Mouse (Mus musculus): ENCODE results near the gene Lemd1. TPM values are rescaled to one million over a fixed set of nuclear protein-coding genes. Genes with fewer than 3 reads are reported as not detected.

The Lemd1 gene
- polyA plus RNA-seq, 1 experiment from 2014 or later, result not detected

DNA sequence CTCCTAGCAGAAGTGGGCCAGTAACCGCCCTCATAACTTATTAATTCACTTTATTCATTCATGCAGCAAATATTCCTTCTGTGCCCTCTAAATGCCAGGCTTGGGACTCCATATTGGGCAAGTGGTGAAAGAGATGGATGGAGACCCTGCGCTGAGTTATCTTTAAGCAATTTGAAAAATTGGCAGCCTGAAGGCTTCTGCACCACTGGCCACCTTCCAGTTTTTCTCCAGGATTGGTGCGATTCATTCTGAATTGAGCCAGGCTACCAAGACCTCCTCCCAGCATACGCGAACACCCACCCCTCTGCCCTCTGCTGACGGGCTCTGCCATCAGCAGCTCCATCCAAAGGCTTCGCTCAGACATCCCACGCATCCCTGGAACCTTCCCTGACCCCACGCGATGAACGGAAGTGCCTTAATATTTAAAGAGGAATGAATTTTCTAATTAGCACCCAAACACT, 96.8 kb downstream of the Lemd1 start:
- H3K36me3 ChIP-seq (ENCODE audit: control insufficient read depth, insufficient read depth, low read length), result no peaks in the 10 kb centered on the region
- H3K9ac ChIP-seq (ENCODE audit: low read depth, low read length), result no peak overlapping the region
- peaks cover 12% of the 10 kb centered on the region for H3K4me1 ChIP-seq (ENCODE audit: control insufficient read depth, insufficient read depth, low read length)
- no peak overlapping the region for H3K4me2 ChIP-seq (ENCODE audit: low read depth, low read length)
- H3K27me3 ChIP-seq (replicated peaks; ENCODE audit: control insufficient read depth, insufficient read depth, low read length), result no peaks in the 10 kb centered on the region
- H3K9me3 ChIP-seq (ENCODE audit: control insufficient read depth, low read length), result no peaks in the 10 kb centered on the region
- no peak overlapping the region for H3K27ac ChIP-seq (ENCODE audit: low read length)
- WGBS, result 25% methylated on average over 11 of the region's 11 CpGs
- no peak for ATAC-seq
- no peak overlapping the region for H3K4me3 ChIP-seq (ENCODE audit: low read length)

DNA sequence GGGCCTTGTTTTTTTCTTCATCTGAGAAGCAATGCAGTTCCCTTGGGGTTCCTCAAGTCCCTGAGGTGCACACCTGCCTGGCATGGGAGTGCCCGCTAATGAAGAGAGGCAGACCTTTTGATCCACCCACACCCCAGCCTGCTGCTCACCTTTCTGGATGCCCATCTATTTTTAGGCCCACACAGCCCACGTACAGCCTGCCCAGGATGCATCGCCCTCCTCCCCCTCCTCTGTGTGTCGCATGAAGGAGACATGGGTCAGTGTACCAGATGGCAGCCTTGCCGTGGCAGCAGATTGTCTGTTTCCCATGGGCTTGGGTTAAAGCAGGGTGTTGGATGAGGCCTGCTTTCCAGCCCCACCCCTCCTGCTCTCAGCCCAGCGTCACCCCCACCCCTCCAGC, 98.7 kb downstream of the Lemd1 start:
- Histone ChIP-seq H3K4me1 (ENCODE audit: control insufficient read depth, insufficient read depth, low read length) (peaks cover 12% of the 10 kb centered on the region), H3K9me3 (ENCODE audit: control insufficient read depth, low read length) (no peaks in the 10 kb centered on the region), H3K36me3 (ENCODE audit: control insufficient read depth, insufficient read depth, low read length) (no peaks in the 10 kb centered on the region), H3K9ac (ENCODE audit: low read depth, low read length) (no peak overlapping the region), H3K27me3 (replicated peaks; ENCODE audit: control insufficient read depth, insufficient read depth, low read length) (no peaks in the 10 kb centered on the region), H3K4me3 (ENCODE audit: low read length) (no peak overlapping the region), H3K4me2 (ENCODE audit: low read depth, low read length) (no peak overlapping the region), H3K27ac (ENCODE audit: low read length) (no peak overlapping the region)
- 69% methylated on average over 6 of the region's 6 CpGs for WGBS
- no peak for ATAC-seq

DNA sequence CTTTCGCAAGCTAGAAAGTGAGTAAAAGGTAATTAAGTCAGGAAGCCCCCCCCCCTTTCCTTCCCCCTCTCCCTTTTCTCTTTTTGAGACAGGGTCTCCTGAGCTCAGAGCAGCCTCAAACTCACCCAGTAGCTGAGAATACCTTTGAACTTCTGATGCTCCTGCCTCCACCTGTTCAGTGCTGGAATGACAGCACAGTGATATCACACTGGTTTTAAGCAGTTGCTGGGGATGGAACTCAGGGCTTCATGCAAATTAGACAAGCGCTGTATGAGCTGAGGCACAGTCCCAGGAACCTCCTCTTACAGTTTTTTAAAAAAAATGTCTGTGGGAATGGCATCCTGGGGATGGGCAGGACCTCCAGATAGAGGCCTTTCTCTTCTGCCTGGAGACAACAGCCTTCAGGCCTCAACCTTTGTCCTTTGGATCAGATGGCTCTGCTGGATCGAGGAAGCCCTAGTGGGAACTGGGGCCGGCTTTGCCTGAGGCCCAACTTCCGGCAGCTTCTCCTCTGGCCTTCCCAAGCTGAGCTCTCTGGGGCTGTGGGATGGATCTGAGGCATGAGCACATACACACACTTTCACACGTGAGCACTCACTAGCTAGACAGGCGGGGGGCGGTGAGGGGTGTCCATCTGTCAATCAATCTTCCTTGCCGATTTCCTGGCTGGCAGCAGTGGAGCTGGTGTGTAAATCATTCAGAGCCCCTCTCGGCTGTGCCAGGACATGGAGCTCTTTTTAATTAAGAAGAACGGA, 99.9 kb downstream of the Lemd1 start:
- peak; percentile 30; the same call in 1 of the 2 replicates for ATAC-seq
- peaks cover 12% of the 10 kb centered on the region for H3K4me1 ChIP-seq (ENCODE audit: control insufficient read depth, insufficient read depth, low read length)
- H3K9me3 ChIP-seq (ENCODE audit: control insufficient read depth, low read length), result no peaks in the 10 kb centered on the region
- no peaks in the 10 kb centered on the region for H3K36me3 ChIP-seq (ENCODE audit: control insufficient read depth, insufficient read depth, low read length)
- no peak overlapping the region for H3K4me3 ChIP-seq (ENCODE audit: low read length)
- 52% methylated on average over 11 of the region's 11 CpGs for WGBS
- H3K27ac ChIP-seq (ENCODE audit: low read length), result no peak overlapping the region
- no peaks in the 10 kb centered on the region for H3K27me3 ChIP-seq (replicated peaks; ENCODE audit: control insufficient read depth, insufficient read depth, low read length)
- H3K4me2 ChIP-seq (ENCODE audit: low read depth, low read length), result no peak overlapping the region
- no peak overlapping the region for H3K9ac ChIP-seq (ENCODE audit: low read depth, low read length)

DNA sequence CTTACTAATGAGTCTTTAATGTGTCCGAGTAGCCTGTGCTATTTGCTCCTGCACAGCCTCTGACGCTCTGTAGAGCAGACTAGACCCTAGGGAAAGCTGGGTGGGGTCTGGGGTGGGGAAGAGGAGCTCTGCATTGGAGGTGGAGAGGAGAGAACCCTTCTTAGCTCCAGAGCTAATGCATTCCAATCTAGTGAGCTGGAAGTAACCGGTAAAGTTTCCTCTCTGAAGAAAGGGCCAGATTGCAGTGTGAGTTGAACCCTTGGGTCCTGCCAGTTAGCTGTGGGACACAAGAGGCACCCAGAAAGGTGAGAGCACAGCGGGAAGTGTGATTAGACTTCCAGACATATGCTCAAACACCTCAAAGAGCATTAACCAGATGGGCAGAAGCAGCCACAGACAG, 100.5 kb downstream of the Lemd1 start:
- ATAC-seq, result peak; percentile 44; the same call in 1 of the 2 replicates
- Histone ChIP-seq H3K4me3 (ENCODE audit: low read length) (no peak overlapping the region), H3K4me2 (ENCODE audit: low read depth, low read length) (no peak overlapping the region), H3K9ac (ENCODE audit: low read depth, low read length) (0 out of 2 replicates have a peak overlapping the region, but pooled peaks have one; percentile 4), H3K4me1 (ENCODE audit: control insufficient read depth, insufficient read depth, low read length) (peaks cover 12% of the 10 kb centered on the region), H3K27me3 (replicated peaks; ENCODE audit: control insufficient read depth, insufficient read depth, low read length) (no peaks in the 10 kb centered on the region), H3K36me3 (ENCODE audit: control insufficient read depth, insufficient read depth, low read length) (no peaks in the 10 kb centered on the region), H3K9me3 (ENCODE audit: control insufficient read depth, low read length) (no peaks in the 10 kb centered on the region), H3K27ac (ENCODE audit: low read length) (peak overlapping the region; percentile 52)
- 44% methylated on average over 4 of the region's 4 CpGs for WGBS

DNA sequence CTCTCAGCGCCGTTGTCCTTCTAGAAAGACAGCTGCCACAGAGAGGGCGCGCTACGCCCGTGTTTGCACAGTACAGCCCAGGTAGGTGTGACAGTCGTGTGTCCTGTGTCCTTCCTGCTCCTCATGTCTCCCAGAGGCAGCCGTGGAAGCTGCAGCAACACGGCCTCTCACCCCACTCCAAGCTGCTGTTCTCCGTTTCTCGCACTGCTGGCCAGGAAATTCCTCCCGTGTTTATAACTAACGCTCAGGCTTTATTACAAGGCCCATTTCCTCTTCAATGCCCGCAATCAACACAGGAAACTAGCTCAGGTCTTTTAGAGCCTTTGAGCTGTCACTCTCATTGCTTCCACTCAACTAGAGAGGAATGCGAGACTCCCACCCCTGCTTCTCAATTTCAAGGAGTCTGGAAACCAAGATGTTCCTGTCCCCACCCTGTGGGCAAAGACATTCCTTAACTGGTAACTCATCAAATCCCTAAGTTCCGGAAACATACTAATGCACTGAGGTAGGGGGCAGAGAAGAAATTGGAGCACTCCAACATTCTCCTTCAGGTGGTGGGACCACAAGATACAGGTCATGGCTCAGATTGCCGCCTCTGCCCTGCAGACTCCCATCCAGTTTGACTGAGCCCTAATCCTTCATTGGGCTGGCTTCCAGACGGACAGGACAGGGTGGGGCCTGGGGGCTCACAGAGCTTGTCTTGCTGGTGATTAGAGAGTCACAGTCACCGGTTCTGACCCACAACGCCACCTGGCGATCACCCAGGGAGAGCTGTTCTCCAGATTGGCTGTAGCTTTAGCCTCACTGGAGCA, 101.3 kb downstream of the Lemd1 start:
- no peak overlapping the region for H3K4me2 ChIP-seq (ENCODE audit: low read depth, low read length)
- ATAC-seq, result peak; percentile 49
- no peaks in the 10 kb centered on the region for H3K36me3 ChIP-seq (ENCODE audit: control insufficient read depth, insufficient read depth, low read length)
- no peak overlapping the region for H3K4me3 ChIP-seq (ENCODE audit: low read length)
- H3K9ac ChIP-seq (ENCODE audit: low read depth, low read length), result no peak overlapping the region
- no peaks in the 10 kb centered on the region for H3K27me3 ChIP-seq (replicated peaks; ENCODE audit: control insufficient read depth, insufficient read depth, low read length)
- WGBS, result 34% methylated on average over 21 of the region's 21 CpGs
- peaks cover 12% of the 10 kb centered on the region for H3K4me1 ChIP-seq (ENCODE audit: control insufficient read depth, insufficient read depth, low read length)
- H3K27ac ChIP-seq (ENCODE audit: low read length), result peak overlapping the region; percentile 52
- no peaks in the 10 kb centered on the region for H3K9me3 ChIP-seq (ENCODE audit: control insufficient read depth, low read length)

DNA sequence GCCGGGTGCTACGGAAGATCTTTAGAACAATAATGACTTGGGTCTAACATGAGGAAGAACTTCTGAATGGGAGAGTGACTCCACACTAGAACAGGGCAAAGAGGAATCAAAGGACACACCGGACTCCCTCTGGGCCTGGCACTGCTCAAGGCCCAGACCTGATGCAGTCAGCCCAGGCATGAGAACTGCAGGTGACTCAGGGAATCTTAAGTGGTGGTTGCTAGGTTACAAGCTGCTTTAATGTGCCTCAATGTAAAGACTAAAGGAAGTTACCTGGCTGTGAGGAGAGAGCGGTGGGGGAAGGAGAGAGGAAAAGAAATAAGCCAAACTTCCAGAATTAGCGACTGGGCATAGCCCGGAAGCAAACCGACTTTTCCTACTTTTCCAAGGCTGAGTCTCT, 104.3 kb downstream of the Lemd1 start:
- Histone ChIP-seq H3K4me2 (ENCODE audit: low read depth, low read length) (no peak overlapping the region), H3K27ac (ENCODE audit: low read length) (no peak overlapping the region), H3K4me3 (ENCODE audit: low read length) (no peak overlapping the region), H3K9ac (ENCODE audit: low read depth, low read length) (0 out of 2 replicates have a peak overlapping the region, but pooled peaks have one; percentile 11), H3K9me3 (ENCODE audit: control insufficient read depth, low read length) (no peaks in the 10 kb centered on the region), H3K4me1 (ENCODE audit: control insufficient read depth, insufficient read depth, low read length) (peaks cover 20% of the 10 kb centered on the region), H3K36me3 (ENCODE audit: control insufficient read depth, insufficient read depth, low read length) (no peaks in the 10 kb centered on the region), H3K27me3 (replicated peaks; ENCODE audit: control insufficient read depth, insufficient read depth, low read length) (peaks cover 14% of the 10 kb centered on the region)
- ATAC-seq, result no peak
- 75% methylated on average over 7 of the region's 7 CpGs for WGBS

DNA sequence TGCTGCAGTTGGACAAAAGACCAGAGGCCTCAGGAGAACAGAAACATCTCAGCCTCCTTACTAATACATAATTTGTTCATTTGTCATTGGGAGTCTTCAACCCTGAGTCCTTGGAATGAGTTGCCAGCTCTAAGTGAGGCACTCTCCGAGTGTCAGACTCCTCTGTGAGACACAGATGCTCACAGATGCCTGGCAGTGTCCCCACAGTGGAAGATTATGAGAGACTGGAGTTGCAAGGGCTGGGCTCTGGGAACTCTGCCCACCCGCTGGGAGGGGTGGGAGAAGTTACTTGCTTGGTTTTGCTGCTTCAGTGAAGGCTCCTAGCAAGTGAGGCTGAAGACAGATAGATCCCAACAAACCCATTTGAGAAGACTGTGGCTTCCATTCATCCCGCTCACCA, 104.8 kb downstream of the Lemd1 start:
- Histone ChIP-seq H3K4me1 (ENCODE audit: control insufficient read depth, insufficient read depth, low read length) (peaks cover 20% of the 10 kb centered on the region), H3K36me3 (ENCODE audit: control insufficient read depth, insufficient read depth, low read length) (no peaks in the 10 kb centered on the region), H3K9ac (ENCODE audit: low read depth, low read length) (0 out of 2 replicates have a peak overlapping the region, but pooled peaks have one; percentile 11), H3K9me3 (ENCODE audit: control insufficient read depth, low read length) (no peaks in the 10 kb centered on the region), H3K4me2 (ENCODE audit: low read depth, low read length) (no peak overlapping the region), H3K4me3 (ENCODE audit: low read length) (no peak overlapping the region), H3K27me3 (replicated peaks; ENCODE audit: control insufficient read depth, insufficient read depth, low read length) (peaks cover 14% of the 10 kb centered on the region), H3K27ac (ENCODE audit: low read length) (no peak overlapping the region)
- ATAC-seq, result no peak
- 77% methylated on average over 3 of the region's 3 CpGs for WGBS

DNA sequence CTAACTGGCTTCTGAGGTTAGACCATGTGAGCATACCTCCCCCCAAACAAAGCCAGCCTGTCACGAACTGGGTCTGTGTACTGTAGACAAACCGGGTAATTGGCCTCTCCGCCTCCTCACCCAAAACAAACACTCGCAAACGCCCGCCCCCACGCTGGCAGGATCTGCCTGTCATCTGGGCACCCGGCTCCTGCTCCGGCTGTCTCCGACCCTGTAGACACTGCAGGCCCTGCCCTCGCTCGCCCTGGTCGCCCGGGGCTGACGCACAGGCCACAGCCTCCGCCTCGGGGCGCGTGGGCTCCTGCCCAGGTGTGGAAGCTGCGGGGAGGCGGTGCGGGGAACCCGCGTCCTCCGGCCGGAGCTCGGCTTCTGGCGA, 107.2 kb downstream of the Lemd1 start, which contains the start of gene Klhdc8a:
Gene Klhdc8a, plus strand, starts transcription at position 202 of the 376 bp plus-strand sequence.
- Histone ChIP-seq H3K9ac (ENCODE audit: low read depth, low read length) (peak within 1 kb of the TSS; percentile 72), H3K27ac (ENCODE audit: low read length) (no peak within 1 kb of the TSS), H3K27me3 (replicated peaks; ENCODE audit: control insufficient read depth, insufficient read depth, low read length) (peaks cover 14% of the 10 kb centered on the region), H3K4me3 (ENCODE audit: low read length) (peak within 1 kb of the TSS; percentile 62), H3K9me3 (ENCODE audit: control insufficient read depth, low read length) (no peaks in the 10 kb centered on the region), H3K36me3 (ENCODE audit: control insufficient read depth, insufficient read depth, low read length) (no peaks in the 10 kb centered on the region), H3K4me1 (ENCODE audit: control insufficient read depth, insufficient read depth, low read length) (peaks cover 8% of the 10 kb centered on the region; the same call in 1 of the 2 replicates), H3K4me2 (ENCODE audit: low read depth, low read length) (peak within 1 kb of the TSS; percentile 99)
- 3% methylated on average over 28 of the region's 28 CpGs for WGBS
- peak; percentile 58 for ATAC-seq

DNA sequence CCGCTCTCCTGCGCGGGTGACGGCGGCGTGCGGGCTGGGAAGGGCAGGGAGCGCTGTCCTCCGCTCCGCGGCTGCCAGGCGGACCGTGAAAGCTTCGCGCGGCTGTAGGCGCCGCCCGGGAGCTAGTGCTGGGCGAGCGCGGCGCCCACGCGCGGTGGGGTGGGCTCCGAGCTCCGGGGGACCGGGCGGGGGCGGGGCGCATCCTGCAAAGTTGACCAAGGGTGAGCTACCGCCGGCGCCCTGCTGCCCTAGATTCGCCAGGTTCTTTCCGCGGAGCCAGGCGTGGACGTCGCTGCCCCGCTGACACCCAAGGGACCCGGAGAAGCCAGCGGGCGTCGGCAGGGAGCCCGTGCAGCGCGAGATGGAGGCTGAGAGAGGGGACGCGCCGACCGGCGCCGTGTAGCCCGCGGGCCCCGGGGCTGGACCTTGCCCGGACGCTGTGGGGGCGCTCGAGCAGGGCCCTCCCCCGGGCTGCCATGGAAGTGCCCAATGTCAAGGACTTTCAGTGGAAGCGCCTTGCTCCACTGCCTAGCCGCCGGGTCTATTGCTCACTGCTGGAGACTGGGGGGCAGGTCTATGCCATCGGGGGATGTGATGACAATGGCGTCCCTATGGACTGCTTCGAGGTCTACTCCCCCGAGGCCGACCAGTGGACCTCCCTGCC, 107.7 kb downstream of the Lemd1 start:
- no peaks in the 10 kb centered on the region for H3K9me3 ChIP-seq (ENCODE audit: control insufficient read depth, low read length)
- H3K4me3 ChIP-seq (ENCODE audit: low read length), result peak overlapping the region; percentile 62
- peak; percentile 73 for ATAC-seq
- H3K27ac ChIP-seq (ENCODE audit: low read length), result no peak overlapping the region
- H3K36me3 ChIP-seq (ENCODE audit: control insufficient read depth, insufficient read depth, low read length), result no peaks in the 10 kb centered on the region
- H3K9ac ChIP-seq (ENCODE audit: low read depth, low read length), result peak overlapping the region; percentile 72
- H3K27me3 ChIP-seq (replicated peaks; ENCODE audit: control insufficient read depth, insufficient read depth, low read length), result peaks cover 16% of the 10 kb centered on the region
- WGBS, result 1% methylated on average over 70 of the region's 71 CpGs
- H3K4me2 ChIP-seq (ENCODE audit: low read depth, low read length), result peak overlapping the region; percentile 99
- H3K4me1 ChIP-seq (ENCODE audit: control insufficient read depth, insufficient read depth, low read length), result peaks cover 8% of the 10 kb centered on the region; the same call in 1 of the 2 replicates

Data from intestine, embryonic 16.5 days (tissue).